Mouse (Mus musculus) spleen, adult 2 months (tissue): ENCODE data around the gene Anks6.

Experiments
- CTCF ChIP-seq: fragments of 200-500 bp; IDR thresholded peaks from 2 replicates; pipeline ENCODE4 v1.5.1; 2011; ENCODE audit warnings: mild to moderate bottlenecking, inconsistent platforms; ENCODE audit not compliant: insufficient read depth, insufficient read length, insufficient replicate concordance; ENCODE audit errors: extremely low read depth
- POLR2A ChIP-seq: fragments of 200-500 bp; IDR thresholded peaks from 2 replicates; pipeline ENCODE4 v1.6.1; 2011; ENCODE audit warnings: low read depth, low read length, inconsistent platforms

GRCm38 (mm10) chr4:46991016-46991958, 65.9 kb downstream of the Anks6 start, which contains the start of gene Gabbr2:
- TF ChIP-seq CTCF = no peak
- no peak for TF ChIP-seq POLR2A
